Mouse (Mus musculus): ENCODE data around the gene Olfr1200.

Gene Olfr1200

GRCm38 (mm10) chr2:88770388-88770787 lies at the start of gene Olfr1200:
Olfr1200 (minus strand) TSS chr2:88770488.
- DNase-seq = no peak

GRCm38 (mm10) chr2:88814196-88814595 lies 43.9 kb upstream of the Olfr1200 start, which contains the start of gene Olfr1202:
Olfr1202 (plus strand) TSS chr2:88814496.
- no peak for DNase-seq

DNA sequence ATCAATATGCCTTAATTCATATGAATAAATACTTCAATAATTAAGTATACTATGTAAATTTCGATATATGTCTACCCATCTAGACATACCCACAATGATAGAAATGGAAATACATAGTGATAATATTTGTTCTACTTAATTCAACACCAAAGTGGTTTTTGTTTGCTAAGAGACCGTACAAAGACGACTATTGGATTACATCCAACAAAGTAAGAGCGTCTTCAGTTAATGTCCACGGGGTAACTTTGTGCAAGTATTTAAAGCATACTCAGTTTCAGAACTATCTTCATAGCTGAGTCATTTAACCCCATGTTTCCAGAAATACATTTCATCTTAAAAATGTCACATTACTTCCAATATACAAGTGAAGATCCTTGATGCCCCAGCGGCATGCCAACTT lies 22.4 kb upstream of the Olfr1200 start, which contains the start of gene Olfr1201:
Gene Olfr1201, plus strand, starts transcription at position 301 of the 400 bp plus-strand sequence.
- DNase-seq = no peak

- no peak for DNase-seq
Observed at GRCm38 (mm10) chr2:88760369-88760768, 9.9 kb downstream of the Olfr1200 start, which contains the start of gene Olfr1199. Olfr1199 (minus strand) TSS chr2:88760469.

DNA sequence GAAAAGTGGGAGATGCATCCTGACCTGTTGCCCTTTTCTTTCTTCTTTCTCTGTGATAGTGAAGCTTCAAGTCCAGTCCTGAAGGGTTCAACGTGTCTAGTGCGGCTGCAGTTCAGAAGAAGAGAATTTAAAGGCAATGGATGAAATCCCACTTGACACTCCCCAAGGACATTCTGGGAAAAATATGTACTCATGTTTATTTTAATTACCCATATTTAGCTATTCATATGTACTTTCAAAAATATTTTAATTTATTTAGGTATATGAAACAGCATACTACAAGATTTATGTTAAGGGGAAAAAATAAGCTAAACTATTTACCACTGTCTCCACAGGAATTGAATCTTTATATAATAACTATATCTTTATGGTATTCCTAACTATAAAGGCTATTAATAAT lies 19.0 kb downstream of the Olfr1200 start, which contains the start of gene Olfr1198:
Gene Olfr1198, minus strand, starts transcription at position 101 of the 400 bp plus-strand sequence.
- DNase-seq = no peak

DNA sequence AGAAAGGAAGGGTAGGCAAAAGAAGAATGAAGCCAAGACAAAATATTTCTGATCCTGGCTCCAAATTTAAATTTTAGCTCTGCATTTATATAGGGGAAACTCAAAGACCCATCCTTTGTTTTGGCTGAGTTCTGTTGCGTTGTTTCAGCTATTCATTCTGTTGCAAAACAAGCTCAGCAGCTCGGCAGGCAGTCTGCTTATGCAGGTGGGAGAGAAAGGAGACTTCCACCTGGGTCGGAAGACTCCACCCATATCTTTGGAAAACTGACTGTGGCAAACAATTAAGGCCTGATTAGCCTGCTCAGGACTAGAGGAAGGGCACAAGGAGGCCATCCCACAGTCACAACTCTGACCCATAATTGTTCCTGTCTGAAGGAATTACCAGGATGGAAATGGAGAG lies 26.9 kb downstream of the Olfr1200 start:
- DNase-seq = no peak

DNA sequence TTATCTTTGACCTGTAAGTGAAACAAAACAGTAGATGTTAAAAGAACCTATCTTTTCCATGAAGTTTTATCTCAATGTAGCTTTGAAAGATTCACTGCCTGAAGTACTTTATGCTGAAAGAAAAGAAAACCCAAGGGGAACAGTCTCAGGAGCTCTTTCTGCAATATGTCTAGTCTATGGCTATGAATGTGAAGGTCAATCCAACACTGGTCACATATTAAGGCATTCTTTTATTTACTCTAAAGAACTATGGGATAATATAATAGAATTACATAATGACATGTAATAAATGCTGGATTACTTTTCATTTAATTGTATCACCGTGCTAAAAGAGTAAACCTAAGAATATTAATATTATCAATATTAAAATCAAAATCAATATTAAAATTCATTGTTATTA lies 38.0 kb downstream of the Olfr1200 start, which contains the start of gene Olfr1197:
Gene Olfr1197, minus strand, starts transcription at position 101 of the 400 bp plus-strand sequence.
- DNase-seq = no peak

Measured in spleen, adult 18-20 months (tissue).